Mouse (Mus musculus) neural tube, embryonic 13.5 days (tissue): ENCODE data around the gene Rpusd2. TPM values are rescaled to one million over a fixed set of nuclear protein-coding genes. Genes with fewer than 3 reads are reported as not detected.

Source experiments
- ATAC-seq: fragments of 200-750 bp; cut with Nextera tagmentation; 2 replicates; pipeline ENCODE4 v1.8.0; 2017; ENCODE audit warnings: low read depth, mild to moderate bottlenecking, moderate TSS enrichment, moderate library complexity
- H3K27ac ChIP-seq: fragments of 300-500 bp; sonication (generic); replicated peaks from 2 replicates; pipeline ENCODE4 v1.5.1; 2015; ENCODE audit warnings: moderate library complexity, mild to moderate bottlenecking, inconsistent platforms
- H3K27me3 ChIP-seq: fragments of 300-500 bp; sonication (generic); 2 replicates; pipeline ENCODE4 v1.6.1; 2015; ENCODE audit warnings: mild to moderate bottlenecking, inconsistent platforms
- H3K36me3 ChIP-seq: fragments of 300-500 bp; sonication (generic); 2 replicates; pipeline ENCODE4 v1.6.1; 2015; ENCODE audit warnings: mild to moderate bottlenecking, inconsistent platforms
- H3K4me1 ChIP-seq: fragments of 300-500 bp; sonication (generic); replicated peaks from 2 replicates; pipeline ENCODE4 v1.6.1; 2015; ENCODE audit warnings: inconsistent platforms
- H3K4me2 ChIP-seq: fragments of 300-500 bp; sonication (generic); 2 replicates; pipeline ENCODE4 v1.6.1; 2015; ENCODE audit warnings: inconsistent platforms, mild to moderate bottlenecking, moderate library complexity
- H3K4me3 ChIP-seq: fragments of 300-500 bp; sonication (generic); 2 replicates; pipeline ENCODE4 v1.5.1; 2015; ENCODE audit warnings: mild to moderate bottlenecking, inconsistent platforms
- H3K9ac ChIP-seq: fragments of 300-500 bp; sonication (generic); 2 replicates; pipeline ENCODE4 v1.6.1; 2015; ENCODE audit warnings: moderate library complexity, mild to moderate bottlenecking, inconsistent platforms
- H3K9me3 ChIP-seq: fragments of 300-500 bp; sonication (generic); 2 replicates; pipeline ENCODE4 v1.6.1; 2016; ENCODE audit warnings: inconsistent platforms
- WGBS: fragments of 180-500 bp; shearing (Covaris S2); methylation state at CpG from one replicate; pipeline ENCODE4 v1.1.7; 2015; 5-methylcytosine and 5-hydroxymethylcytosine counted together
- polyA plus RNA-seq: library from polyadenylated mRNA; unstranded; fragments of >200 nt; fragmentation: Nextera tagmentation; extraction: Ambion mirVana; gene quantifications from 2 replicates; pipeline ENCODE4 v1.2.1, GENCODE M21; 2015

Rpusd2 gene
- polyA plus RNA-seq, 1 experiment from 2014 or later = 4.2 TPM

- Histone ChIP-seq H3K27ac (no peak overlapping the region), H3K9ac (no peak overlapping the region), H3K4me1 (peaks cover 14% of the 10 kb centered on the region), H3K4me3 (no peak overlapping the region), H3K9me3 (no peaks in the 10 kb centered on the region), H3K4me2 (no peak overlapping the region), H3K27me3 (no peaks in the 10 kb centered on the region), H3K36me3 (no peaks in the 10 kb centered on the region)
- whole genome bisulfite sequencing = 55% methylated on average over 2 of the region's 2 CpGs
- ATAC-seq = no peak
Measured at GRCm38 (mm10) chr2:119045163-119045562, 10.6 kb downstream of the Rpusd2 start.

GRCm38 (mm10) chr2:119046649-119047611 is 12.3 kb downstream of the Rpusd2 start, which contains the start of gene Knl1:
Knl1 (plus strand) TSS chr2:119047119.
- Histone ChIP-seq H3K27me3 (no peaks in the 10 kb centered on the region), H3K4me1 (peaks cover 14% of the 10 kb centered on the region), H3K4me3 (peak within 1 kb of the TSS; percentile 80), H3K9ac (peak within 1 kb of the TSS; percentile 65), H3K27ac (peak within 1 kb of the TSS; percentile 79), H3K4me2 (peak within 1 kb of the TSS; percentile 77), H3K36me3 (no peaks in the 10 kb centered on the region), H3K9me3 (no peaks in the 10 kb centered on the region)
- WGBS = under 1% methylated on average over 74 of the region's 77 CpGs
- ATAC-seq = peak; percentile 98

GRCm38 (mm10) chr2:119047849-119048248 is 13.3 kb downstream of the Rpusd2 start:
- Histone ChIP-seq H3K27ac (no peak overlapping the region), H3K4me1 (peaks cover 14% of the 10 kb centered on the region), H3K4me3 (peak overlapping the region; percentile 80), H3K9me3 (no peaks in the 10 kb centered on the region), H3K9ac (peak overlapping the region; percentile 65; the same call in 1 of the 2 replicates), H3K36me3 (no peaks in the 10 kb centered on the region), H3K4me2 (peak overlapping the region; percentile 77), H3K27me3 (no peaks in the 10 kb centered on the region)
- WGBS = 13% methylated on average over 4 of the region's 4 CpGs
- ATAC-seq = no peak

GRCm38 (mm10) chr2:119050132-119050650 is 15.6 kb downstream of the Rpusd2 start:
- Histone ChIP-seq H3K27me3 (no peaks in the 10 kb centered on the region), H3K9me3 (no peaks in the 10 kb centered on the region), H3K9ac (no peak overlapping the region), H3K4me1 (peaks cover 11% of the 10 kb centered on the region), H3K36me3 (no peaks in the 10 kb centered on the region), H3K27ac (no peak overlapping the region), H3K4me2 (no peak overlapping the region), H3K4me3 (no peak overlapping the region)
- 93% methylated on average over 4 of the region's 4 CpGs for WGBS
- ATAC-seq = no peak

- no peak overlapping the region for H3K4me3 ChIP-seq
- ATAC-seq = no peak
- H3K27me3 ChIP-seq = no peaks in the 10 kb centered on the region
- no peak overlapping the region for H3K4me2 ChIP-seq
- no peaks in the 10 kb centered on the region for H3K4me1 ChIP-seq
- no peak overlapping the region for H3K9ac ChIP-seq
- H3K9me3 ChIP-seq = no peaks in the 10 kb centered on the region
- H3K27ac ChIP-seq = no peak overlapping the region
- WGBS = 99% methylated on average over 2 of the region's 2 CpGs
- H3K36me3 ChIP-seq = no peaks in the 10 kb centered on the region
Measured at GRCm38 (mm10) chr2:119060139-119060538, 25.5 kb downstream of the Rpusd2 start.

- H3K9me3 ChIP-seq = no peaks in the 10 kb centered on the region
- no peak overlapping the region for H3K9ac ChIP-seq
- H3K4me2 ChIP-seq = no peak overlapping the region
- H3K4me3 ChIP-seq = no peak overlapping the region
- H3K27ac ChIP-seq = no peak overlapping the region
- no peaks in the 10 kb centered on the region for H3K27me3 ChIP-seq
- H3K36me3 ChIP-seq = 0 out of 2 replicates have a peak, but pooled peaks cover 5% of the 10 kb centered on the region
- ATAC-seq = no peak
- H3K4me1 ChIP-seq = no peaks in the 10 kb centered on the region
- 95% methylated on average over 4 of the region's 4 CpGs for WGBS
Measured at GRCm38 (mm10) chr2:119072397-119072796, 37.8 kb downstream of the Rpusd2 start.

GRCm38 (mm10) chr2:119086156-119086555 is 51.6 kb downstream of the Rpusd2 start:
- H3K27ac ChIP-seq = no peak overlapping the region
- peaks cover 3% of the 10 kb centered on the region; the same call in 1 of the 2 replicates for H3K36me3 ChIP-seq
- no peak overlapping the region for H3K9ac ChIP-seq
- no peak overlapping the region for H3K4me3 ChIP-seq
- H3K9me3 ChIP-seq = no peaks in the 10 kb centered on the region
- H3K4me2 ChIP-seq = no peak overlapping the region
- no peaks in the 10 kb centered on the region for H3K4me1 ChIP-seq
- no peak for ATAC-seq
- 91% methylated on average over 2 of the region's 2 CpGs for WGBS
- H3K27me3 ChIP-seq = no peaks in the 10 kb centered on the region

Other genes with a start within 250 kb of the Rpusd2 start
- gene Knstrn, start 220.8 kb upstream of the Rpusd2 start, polyA plus RNA-seq = 23.8 and 28.0 TPM in 2 replicates
- gene Ivd, start 172.8 kb upstream of the Rpusd2 start, polyA plus RNA-seq = 47.7 and 48.5 TPM in 2 replicates
- 5.4 TPM in 2 replicates for gene Bahd1, start 134.4 kb upstream of the Rpusd2 start, polyA plus RNA-seq
- gene Chst14, start 108.3 kb upstream of the Rpusd2 start, polyA plus RNA-seq = 10.4 TPM in 2 replicates
- gene Ccdc32, start 5.4 kb upstream of the Rpusd2 start, polyA plus RNA-seq = 36.6 and 37.4 TPM in 2 replicates
- gene Knl1, start 12.3 kb downstream of the Rpusd2 start, polyA plus RNA-seq = 7.6 and 9.9 TPM in 2 replicates
- 8.3 and 10.5 TPM in 2 replicates for gene Rad51, start 78.0 kb downstream of the Rpusd2 start, polyA plus RNA-seq
- gene Rmdn3, start 122.2 kb downstream of the Rpusd2 start, polyA plus RNA-seq = 42.3 and 43.9 TPM in 2 replicates
- 1.2 and 2.3 TPM in 2 replicates for gene Gchfr, start 133.0 kb downstream of the Rpusd2 start, polyA plus RNA-seq
- gene Gm14137, start 139.7 kb downstream of the Rpusd2 start, polyA plus RNA-seq = 0.50 and 0.66 TPM in 2 replicates
- 54.8 and 58.9 TPM in 2 replicates for gene Zfyve19, start 173.8 kb downstream of the Rpusd2 start, polyA plus RNA-seq
- 20.4 and 24.4 TPM in 2 replicates for gene Dnajc17, start 174.0 kb downstream of the Rpusd2 start, polyA plus RNA-seq
- gene Ppp1r14d, start 195.1 kb downstream of the Rpusd2 start, polyA plus RNA-seq = not detected in 2 replicates
- 0.32 and 0.92 TPM in 2 replicates for gene Spint1, start 202.6 kb downstream of the Rpusd2 start, polyA plus RNA-seq
- 18.3 and 19.1 TPM in 2 replicates for gene Rhov, start 236.5 kb downstream of the Rpusd2 start, polyA plus RNA-seq